Mouse (Mus musculus) intestine, postnatal 0 days (tissue): ENCODE data around the gene Ptch1. TPM values are rescaled to one million over a fixed set of nuclear protein-coding genes. Genes with fewer than 3 reads are reported as not detected.

Experiments
- ATAC-seq: fragments of 200-750 bp; cut with Nextera tagmentation; 2 replicates; pipeline ENCODE4 v1.8.0; 2017; ENCODE audit warnings: mild to moderate bottlenecking, moderate TSS enrichment, moderate library complexity
- H3K27ac ChIP-seq: fragments of 300-500 bp; sonication (generic); 2 replicates; pipeline ENCODE4 v1.5.1; 2014; ENCODE audit warnings: mild to moderate bottlenecking, low read depth, low read length, moderate library complexity
- H3K27me3 ChIP-seq: fragments of 300-500 bp; sonication (generic); replicated peaks from 2 replicates; pipeline ENCODE4 v1.6.1; 2014; ENCODE audit warnings: low read length, mixed read lengths; ENCODE audit not compliant: control insufficient read depth, insufficient read depth
- H3K36me3 ChIP-seq: fragments of 300-500 bp; sonication (generic); 2 replicates; pipeline ENCODE4 v1.6.1; 2014; ENCODE audit warnings: mild to moderate bottlenecking, moderate library complexity; ENCODE audit not compliant: control insufficient read depth, insufficient read depth
- H3K4me1 ChIP-seq: fragments of 300-500 bp; sonication (generic); replicated peaks from 2 replicates; pipeline ENCODE4 v1.6.1; 2014; ENCODE audit warnings: antibody characterized with exemption, low read length, mixed read lengths; ENCODE audit not compliant: control insufficient read depth, insufficient read depth
- H3K4me2 ChIP-seq: fragments of 300-500 bp; sonication (generic); replicated peaks from 2 replicates; pipeline ENCODE4 v1.6.1; 2014; ENCODE audit warnings: low read depth, mild to moderate bottlenecking, moderate library complexity
- H3K4me3 ChIP-seq: fragments of 300-500 bp; sonication (generic); 2 replicates; pipeline ENCODE4 v1.5.1; 2014; ENCODE audit warnings: low read depth, low read length
- H3K9ac ChIP-seq: fragments of 300-500 bp; sonication (generic); 2 replicates; pipeline ENCODE4 v1.6.1; 2014; ENCODE audit warnings: mild to moderate bottlenecking, low read depth, low read length
- H3K9me3 ChIP-seq: fragments of 300-500 bp; sonication (generic); 2 replicates; pipeline ENCODE4 v1.6.1; 2016; ENCODE audit warnings: mixed run types; ENCODE audit not compliant: control insufficient read depth
- CTCF ChIP-seq: sonication (generic); IDR thresholded peaks from 2 replicates; pipeline ENCODE4 v1.5.1; 2016; ENCODE audit warnings: low read depth, mild to moderate bottlenecking, control low read depth, antibody characterized with exemption, moderate library complexity
- WGBS: fragments of 180-500 bp; shearing (Covaris S2); extraction: QIAGEN DNeasy Blood & Tissue Kit; methylation state at CpG from one replicate; pipeline ENCODE4 v1.1.7; 2014; 5-methylcytosine and 5-hydroxymethylcytosine counted together
- polyA plus RNA-seq: library from polyadenylated mRNA; unstranded; fragments of >200 nt; fragmentation: Nextera tagmentation; extraction: Ambion mirVana; gene quantifications from 2 replicates; pipeline ENCODE4 v1.2.1, GENCODE M21; 2015

Ptch1 gene
- polyA plus RNA-seq, 1 experiment from 2014 or later, result 11.0 TPM

GRCm38 (mm10) chr13:63569396-63569756 lies 4.0 kb downstream of the Ptch1 start:
- ATAC-seq, result no peak

GRCm38 (mm10) chr13:63568741-63569395 lies 4.5 kb downstream of the Ptch1 start:
- Histone ChIP-seq H3K4me1 (no peaks in the 10 kb centered on the region), H3K27me3 (peaks cover 19% of the 10 kb centered on the region), H3K9ac (peak overlapping the region; percentile 34; the same call in 1 of the 2 replicates), H3K27ac (peak overlapping the region; percentile 61; the same call in 1 of the 2 replicates), H3K4me3 (peak overlapping the region; percentile 86), H3K9me3 (no peaks in the 10 kb centered on the region), H3K4me2 (peak overlapping the region; percentile 97), H3K36me3 (no peaks in the 10 kb centered on the region)
- 32% methylated on average over 19 of the region's 19 CpGs for WGBS
- no peak for TF ChIP-seq CTCF
- ATAC-seq, result no peak

More at GRCm38 (mm10) chr13:63569396-63569756, 4.0 kb downstream of the Ptch1 start:
- 0 out of 2 replicates have a peak overlapping the region, but pooled peaks have one; percentile 15 for H3K27ac ChIP-seq
- no peaks in the 10 kb centered on the region for H3K4me1 ChIP-seq
- H3K4me3 ChIP-seq, result 0 out of 2 replicates have a peak overlapping the region, but pooled peaks have one; percentile 86
- H3K9ac ChIP-seq, result peak overlapping the region; percentile 34; the same call in 1 of the 2 replicates
- no peaks in the 10 kb centered on the region for H3K9me3 ChIP-seq
- 44% methylated on average over 5 of the region's 5 CpGs for WGBS
- H3K36me3 ChIP-seq, result no peaks in the 10 kb centered on the region
- H3K27me3 ChIP-seq, result peaks cover 24% of the 10 kb centered on the region
- peak overlapping the region; percentile 97 for H3K4me2 ChIP-seq
- no peak for TF ChIP-seq CTCF

GRCm38 (mm10) chr13:63568306-63568705 lies 5.1 kb downstream of the Ptch1 start:
- Histone ChIP-seq H3K9ac (peak overlapping the region; percentile 4; the same call in 1 of the 2 replicates), H3K9me3 (no peaks in the 10 kb centered on the region), H3K4me2 (peak overlapping the region; percentile 97), H3K4me1 (no peaks in the 10 kb centered on the region), H3K4me3 (peak overlapping the region; percentile 86), H3K36me3 (no peaks in the 10 kb centered on the region), H3K27me3 (peaks cover 13% of the 10 kb centered on the region; the same call in 1 of the 2 replicates), H3K27ac (peak overlapping the region; percentile 61)
- ATAC-seq, result no peak
- TF ChIP-seq CTCF, result no peak
- WGBS, result under 1% methylated on average over 14 of the region's 14 CpGs

GRCm38 (mm10) chr13:63567677-63568293 lies 5.6 kb downstream of the Ptch1 start:
- H3K4me1 ChIP-seq, result no peaks in the 10 kb centered on the region
- WGBS, result under 1% methylated on average over 62 of the region's 62 CpGs
- H3K36me3 ChIP-seq, result no peaks in the 10 kb centered on the region
- H3K9me3 ChIP-seq, result no peaks in the 10 kb centered on the region
- peak; percentile 90 for ATAC-seq
- TF ChIP-seq CTCF, result peak; percentile 36
- H3K27ac ChIP-seq, result peak overlapping the region; percentile 61
- H3K4me3 ChIP-seq, result peak overlapping the region; percentile 86
- peak overlapping the region; percentile 4; the same call in 1 of the 2 replicates for H3K9ac ChIP-seq
- peaks cover 10% of the 10 kb centered on the region; the same call in 1 of the 2 replicates for H3K27me3 ChIP-seq
- peak overlapping the region; percentile 97 for H3K4me2 ChIP-seq

- 0 out of 2 replicates have a peak, but pooled peaks cover 5% of the 10 kb centered on the region for H3K4me1 ChIP-seq
Measured at GRCm38 (mm10) chr13:63566018-63567015, 7.1 kb downstream of the Ptch1 start.

More at GRCm38 (mm10) chr13:63566018-63567015, 7.1 kb downstream of the Ptch1 start:
- under 1% methylated on average over 46 of the region's 46 CpGs for WGBS
- Histone ChIP-seq H3K9ac (peak overlapping the region; percentile 92), H3K9me3 (no peaks in the 10 kb centered on the region), H3K4me2 (peak overlapping the region; percentile 97), H3K4me3 (peak overlapping the region; percentile 86), H3K27me3 (0 out of 2 replicates have a peak, but pooled peaks cover 2% of the 10 kb centered on the region), H3K27ac (peak overlapping the region; percentile 94), H3K36me3 (no peaks in the 10 kb centered on the region)
- ATAC-seq, result peak; percentile 22
- no peak for TF ChIP-seq CTCF
